Mouse (Mus musculus): Measurements from ENCODE around the gene Grpel1. TPM values are rescaled to one million over a fixed set of nuclear protein-coding genes. Genes with fewer than 3 reads are reported as not detected.

The Grpel1 gene
- total and polyA plus RNA-seq, 2 experiments from 2014 or later, result 13.9 to 41.9 TPM

DNA sequence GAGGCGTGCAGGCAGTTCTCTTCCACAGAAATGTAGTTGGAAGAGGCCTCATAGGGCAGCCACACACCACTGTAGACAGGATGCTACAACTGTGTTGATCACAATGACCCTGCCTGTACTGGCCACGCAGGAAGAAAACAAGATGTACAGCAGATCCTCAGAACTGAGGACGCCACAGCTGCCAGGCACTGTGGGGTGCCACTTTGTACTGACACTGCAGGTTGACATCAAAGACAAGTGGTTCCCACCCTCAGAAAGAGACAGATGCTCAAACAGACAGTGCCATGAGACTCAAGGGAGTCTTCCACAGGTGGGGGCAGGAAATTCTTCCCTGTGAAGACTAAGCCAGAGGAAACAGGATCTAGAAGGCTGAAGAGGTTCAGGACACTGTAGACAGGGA lies 55.0 kb downstream of the Grpel1 start:
- no peak for TF ChIP-seq CTCF (IDR thresholded peaks at IDR 0.05; ENCODE audit: low read depth)
- no peak for ATAC-seq
- Histone ChIP-seq H3K9ac (replicated peaks; ENCODE audit: low read length) (no peak overlapping the region), H3K27ac (no peak overlapping the region; the same call in 1 of the 2 replicates), H3K9me3 (ENCODE audit: low read length) (no peaks in the 10 kb centered on the region), H3K36me3 (ENCODE audit: insufficient read depth, low read length) (peaks cover 50% of the 10 kb centered on the region), H3K4me2 (ENCODE audit: low read depth, low read length) (no peak overlapping the region), H3K4me3 (ENCODE audit: low read length) (no peak overlapping the region), H3K4me1 (ENCODE audit: insufficient read depth, low read length) (no peaks in the 10 kb centered on the region), H3K27me3 (ENCODE audit: insufficient read depth, low read length) (no peaks in the 10 kb centered on the region)
- DNase-seq (ENCODE audit: low spot score), result no peak
- WGBS, result 63% methylated on average over 3 of the region's 3 CpGs

DNA sequence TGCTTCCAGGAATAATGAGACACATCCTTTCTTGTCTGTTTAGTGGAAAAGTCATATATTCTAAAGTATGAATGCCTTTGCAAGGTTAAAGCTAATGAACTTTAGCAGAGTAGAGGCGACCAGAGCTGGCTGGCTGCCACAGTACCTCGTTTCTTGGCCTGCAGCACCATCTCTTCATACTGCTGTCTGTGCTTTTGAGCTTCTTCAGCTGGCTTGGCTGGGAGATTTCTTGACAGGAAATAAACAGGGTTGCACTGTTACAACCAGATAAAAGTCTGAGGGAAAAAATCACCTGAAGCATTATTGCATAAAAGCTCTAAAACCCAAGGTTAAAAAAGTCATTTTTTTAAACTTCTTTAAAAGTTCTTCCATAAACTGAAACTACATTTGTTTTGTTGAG lies 58.0 kb downstream of the Grpel1 start:
- no peaks in the 10 kb centered on the region for H3K4me1 ChIP-seq (ENCODE audit: insufficient read depth, low read length)
- H3K36me3 ChIP-seq (ENCODE audit: insufficient read depth, low read length), result peaks cover 34% of the 10 kb centered on the region
- H3K4me3 ChIP-seq (ENCODE audit: low read length), result no peak overlapping the region
- TF ChIP-seq CTCF (IDR thresholded peaks at IDR 0.05; ENCODE audit: low read depth), result no peak
- no peak overlapping the region for H3K4me2 ChIP-seq (ENCODE audit: low read depth, low read length)
- no peaks in the 10 kb centered on the region for H3K9me3 ChIP-seq (ENCODE audit: low read length)
- ATAC-seq, result no peak
- H3K9ac ChIP-seq (replicated peaks; ENCODE audit: low read length), result no peak overlapping the region
- H3K27me3 ChIP-seq (ENCODE audit: insufficient read depth, low read length), result no peaks in the 10 kb centered on the region
- no peak for DNase-seq (ENCODE audit: low spot score)
- WGBS, result 49% methylated on average over 2 of the region's 2 CpGs
- no peak overlapping the region for H3K27ac ChIP-seq

DNA sequence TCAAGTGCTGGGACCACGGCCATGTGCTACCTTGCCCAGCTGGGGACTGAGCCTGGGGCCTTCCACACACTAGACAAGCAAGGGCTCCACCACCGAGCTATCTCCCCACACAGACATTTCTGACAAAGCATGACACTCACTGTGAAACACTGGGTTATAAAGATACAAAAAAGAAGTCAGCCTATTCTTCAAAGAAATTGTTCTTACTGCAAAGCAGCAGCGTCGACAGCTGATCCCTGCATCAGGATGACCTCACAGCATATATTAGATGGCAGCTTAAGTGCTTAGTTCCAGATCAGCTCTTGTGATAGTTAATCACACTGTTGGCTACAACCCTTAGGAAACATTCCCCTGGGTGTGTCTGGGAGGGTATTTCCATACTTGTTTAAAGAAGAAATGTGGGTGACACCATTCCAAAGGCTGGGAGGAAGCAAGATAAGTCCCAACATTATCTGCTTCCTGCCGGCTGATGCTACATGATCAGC lies 58.5 kb downstream of the Grpel1 start:
- H3K9me3 ChIP-seq (ENCODE audit: low read length), result no peaks in the 10 kb centered on the region
- 87% methylated on average over 5 of the region's 5 CpGs for WGBS
- DNase-seq (ENCODE audit: low spot score), result no peak
- H3K4me3 ChIP-seq (ENCODE audit: low read length), result no peak overlapping the region
- no peak overlapping the region for H3K4me2 ChIP-seq (ENCODE audit: low read depth, low read length)
- H3K9ac ChIP-seq (replicated peaks; ENCODE audit: low read length), result no peak overlapping the region
- peaks cover 29% of the 10 kb centered on the region for H3K36me3 ChIP-seq (ENCODE audit: insufficient read depth, low read length)
- ATAC-seq, result no peak
- H3K27ac ChIP-seq, result no peak overlapping the region
- TF ChIP-seq CTCF (IDR thresholded peaks at IDR 0.05; ENCODE audit: low read depth), result no peak
- H3K27me3 ChIP-seq (ENCODE audit: insufficient read depth, low read length), result no peaks in the 10 kb centered on the region
- H3K4me1 ChIP-seq (ENCODE audit: insufficient read depth, low read length), result no peaks in the 10 kb centered on the region

Other genes with a start within 250 kb of the Grpel1 start
- 47.8 and 50.3 TPM in 2 replicates for gene Sorcs2, start 66.9 kb upstream of the Grpel1 start, total RNA-seq (2014; rRNA removed)
- gene Sorcs2, start 66.9 kb upstream of the Grpel1 start, polyA plus RNA-seq (2015; fragmentation: Nextera tagmentation; extraction: Ambion mirVana), result 11.5 and 12.4 TPM in 2 replicates
- gene Tada2b, start 19.3 kb downstream of the Grpel1 start, total RNA-seq (2014; rRNA removed), result 18.9 and 25.8 TPM in 2 replicates
- 3.4 and 3.9 TPM in 2 replicates for gene Tada2b, start 19.3 kb downstream of the Grpel1 start, polyA plus RNA-seq (2015; fragmentation: Nextera tagmentation; extraction: Ambion mirVana)
- 0.63 and 1.3 TPM in 2 replicates for gene Ccdc96, start 19.6 kb downstream of the Grpel1 start, total RNA-seq (2014; rRNA removed)
- 2.1 and 2.4 TPM in 2 replicates for gene Ccdc96, start 19.6 kb downstream of the Grpel1 start, polyA plus RNA-seq (2015; fragmentation: Nextera tagmentation; extraction: Ambion mirVana)
- 22.9 and 28.6 TPM in 2 replicates for gene Tbc1d14, start 128.3 kb downstream of the Grpel1 start, total RNA-seq (2014; rRNA removed)
- 43.2 and 46.4 TPM in 2 replicates for gene Tbc1d14, start 128.3 kb downstream of the Grpel1 start, polyA plus RNA-seq (2015; fragmentation: Nextera tagmentation; extraction: Ambion mirVana)
- 56.2 and 64.6 TPM in 2 replicates for gene D5Ertd579e, start 231.0 kb downstream of the Grpel1 start, total RNA-seq (2014; rRNA removed)
- gene D5Ertd579e, start 231.0 kb downstream of the Grpel1 start, polyA plus RNA-seq (2015; fragmentation: Nextera tagmentation; extraction: Ambion mirVana), result 31.0 and 32.2 TPM in 2 replicates

Data from hindbrain, postnatal 0 days (tissue).